Mouse (Mus musculus) C2C12 (cell line): ENCODE results near the gene P3h2. TPM values are rescaled to one million over a fixed set of nuclear protein-coding genes. Genes with fewer than 3 reads are reported as not detected.

ENCODE experiments used
- H3K27me3 ChIP-seq: one replicate; pipeline ENCODE4 v1.6.1; 2011; ENCODE audit not compliant: control insufficient read depth, insufficient read depth, insufficient read length
- H3K36me3 ChIP-seq: one replicate; pipeline ENCODE4 v1.6.1; 2011; ENCODE audit not compliant: control insufficient read depth, insufficient read depth
- H3K4me3 ChIP-seq: one replicate; pipeline ENCODE4 v1.5.1; 2011; ENCODE audit warnings: mild to moderate bottlenecking, control low read depth; ENCODE audit not compliant: poor library complexity, insufficient read depth, severe bottlenecking
- H3K79me2 ChIP-seq: one replicate; pipeline ENCODE4 v1.6.1; 2011; ENCODE audit not compliant: control insufficient read depth, insufficient read depth
- H3K79me3 ChIP-seq: one replicate; pipeline ENCODE4 v1.6.1; 2011; ENCODE audit warnings: low read depth, control low read depth
- H3ac ChIP-seq: one replicate; pipeline ENCODE3; 2011; ENCODE audit warnings: low read depth; ENCODE audit not compliant: control insufficient read depth, insufficient read length
- CEBPB ChIP-seq: IDR thresholded peaks from one replicate; pipeline ENCODE4 v1.6.1; 2011; ENCODE audit warnings: low read depth, mild to moderate bottlenecking, control low read depth, moderate library complexity
- CTCF ChIP-seq: IDR thresholded peaks from one replicate; pipeline ENCODE4 v1.5.1; 2011; ENCODE audit not compliant: control insufficient read depth, insufficient read depth, insufficient read length
- FOSL1 ChIP-seq: IDR thresholded peaks from one replicate; pipeline ENCODE4 v1.8.0; 2011; ENCODE audit warnings: mild to moderate bottlenecking, low read length; ENCODE audit not compliant: poor library complexity, insufficient read depth, severe bottlenecking
- MAX ChIP-seq: IDR thresholded peaks from one replicate; pipeline ENCODE4 v1.6.1; 2011; ENCODE audit warnings: mild to moderate bottlenecking, control low read depth
- MYOD1 ChIP-seq: IDR thresholded peaks from one replicate; pipeline ENCODE4 v1.6.1; 2011; ENCODE audit warnings: low read depth; ENCODE audit not compliant: control insufficient read depth, insufficient read length
- MYOG ChIP-seq: IDR thresholded peaks from one replicate; pipeline ENCODE4 v1.6.1; 2011; ENCODE audit not compliant: control insufficient read depth, insufficient read length; ENCODE audit errors: extremely low read depth
- USF1 ChIP-seq: IDR thresholded peaks from one replicate; pipeline ENCODE4 v1.6.1; 2011; ENCODE audit warnings: low read depth, mild to moderate bottlenecking, control low read depth, moderate library complexity
- polyA plus RNA-seq: library from polyadenylated mRNA; unstranded; fragments of >200 nt; fragmentation: generic; extraction: Trizol; gene quantifications from one replicate; pipeline ENCODE4 v1.2.1, GENCODE M21; 2012; ENCODE audit warnings: missing spikeins

P3h2 gene
- polyA plus RNA-seq, 1 experiment, result 1.1 TPM

DNA sequence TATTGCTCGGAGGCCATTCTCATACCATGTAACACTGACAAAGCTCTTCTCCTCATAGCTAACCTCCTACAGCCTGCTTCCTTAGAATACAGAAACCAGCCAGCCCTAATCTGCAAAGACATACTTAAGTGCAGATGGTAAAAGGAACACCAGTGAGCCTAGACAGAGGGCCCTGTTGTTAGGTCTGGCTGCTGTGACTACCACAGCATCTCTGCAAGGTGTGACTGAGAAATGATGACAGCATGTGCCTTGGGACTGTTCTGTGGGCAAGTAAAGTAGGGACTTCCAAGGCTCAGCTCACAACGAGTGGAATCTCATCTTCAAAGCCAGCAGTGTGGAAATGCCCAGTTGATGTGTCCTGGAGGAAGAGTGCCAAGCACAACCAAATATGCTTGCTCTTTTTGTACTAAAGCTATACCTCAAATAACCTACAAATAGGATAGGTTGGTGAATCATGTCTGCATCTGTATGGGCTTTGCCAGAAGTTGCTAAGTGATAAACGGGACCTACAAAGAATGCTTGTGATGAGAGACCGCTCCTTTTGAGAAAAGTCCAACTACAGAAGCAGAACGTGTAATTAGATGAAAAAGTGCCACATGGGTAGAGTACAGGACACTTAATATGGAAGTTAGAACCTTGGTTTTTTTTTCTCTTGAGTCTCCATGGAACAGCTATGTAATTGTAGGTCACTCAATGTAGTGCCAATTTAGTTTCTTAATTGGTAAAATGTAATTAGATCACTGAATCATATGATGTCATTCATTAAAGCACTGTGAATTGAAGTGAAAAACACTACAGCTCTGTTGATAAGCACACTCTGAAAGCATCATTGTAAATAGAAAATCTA, 45.1 kb downstream of the P3h2 start:
- H3K79me2 ChIP-seq, result no peaks in the 10 kb centered on the region
- H3K36me3 ChIP-seq, result no peaks in the 10 kb centered on the region
- no peak overlapping the region for H3K4me3 ChIP-seq
- H3ac ChIP-seq, result no peak overlapping the region
- H3K79me3 ChIP-seq, result no peaks in the 10 kb centered on the region
- no peaks in the 10 kb centered on the region for H3K27me3 ChIP-seq
- no peak for TF ChIP-seq MYOG
- TF ChIP-seq CEBPB, result no peak
- no peak for TF ChIP-seq MYOD1
- TF ChIP-seq CTCF, result no peak

GRCm38 (mm10) chr16:26053631-26054030, 52.0 kb downstream of the P3h2 start:
- Histone ChIP-seq H3K4me3 (no peak overlapping the region), H3K79me2 (no peaks in the 10 kb centered on the region), H3ac (no peak overlapping the region), H3K36me3 (no peaks in the 10 kb centered on the region), H3K79me3 (no peaks in the 10 kb centered on the region), H3K27me3 (no peaks in the 10 kb centered on the region)
- no peak for TF ChIP-seq CEBPB
- no peak for TF ChIP-seq MYOD1
- TF ChIP-seq CTCF, result no peak
- no peak for TF ChIP-seq USF1
- no peak for TF ChIP-seq MYOG
- no peak for TF ChIP-seq FOSL1
- no peak for TF ChIP-seq MAX

- Histone ChIP-seq H3K27me3 (no peaks in the 10 kb centered on the region), H3ac (no peak overlapping the region), H3K4me3 (no peak overlapping the region), H3K79me2 (no peaks in the 10 kb centered on the region), H3K79me3 (no peaks in the 10 kb centered on the region), H3K36me3 (no peaks in the 10 kb centered on the region)
- TF ChIP-seq CTCF (no peak), MYOG (no peak), CEBPB (no peak), MYOD1 (no peak), USF1 (no peak), FOSL1 (no peak), MAX (no peak)
These were observed 56.0 kb downstream of the P3h2 start for GRCm38 (mm10) chr16:26049393-26050087.

- Histone ChIP-seq H3K4me3 (no peak overlapping the region), H3K36me3 (no peaks in the 10 kb centered on the region), H3K79me2 (no peaks in the 10 kb centered on the region), H3K79me3 (no peaks in the 10 kb centered on the region), H3ac (no peak overlapping the region), H3K27me3 (no peaks in the 10 kb centered on the region)
- no peak for TF ChIP-seq CEBPB
- no peak for TF ChIP-seq USF1
- no peak for TF ChIP-seq MYOD1
- no peak for TF ChIP-seq MYOG
- TF ChIP-seq FOSL1, result no peak
- no peak for TF ChIP-seq MAX
- TF ChIP-seq CTCF, result no peak
These were observed 57.7 kb downstream of the P3h2 start for GRCm38 (mm10) chr16:26047870-26048269.

DNA sequence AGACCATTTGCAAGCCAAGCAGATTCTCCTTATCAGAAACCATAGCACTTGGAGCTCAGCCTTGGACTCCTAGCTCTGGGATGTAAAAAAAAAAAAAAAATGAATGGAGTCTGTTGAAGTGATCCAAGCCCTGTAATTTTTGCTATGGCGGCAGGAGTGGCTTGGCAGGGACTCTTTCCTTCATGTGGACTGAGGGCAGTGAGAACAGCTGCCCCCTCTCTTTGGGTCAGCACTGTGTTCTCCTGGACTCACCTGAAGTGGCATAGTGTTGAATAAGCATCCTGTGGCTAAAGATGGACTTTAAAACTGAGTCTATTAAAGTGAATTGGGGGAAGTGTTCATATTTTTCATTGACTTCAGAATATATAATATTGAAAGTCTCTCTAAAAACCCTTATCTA, 58.2 kb downstream of the P3h2 start:
- Histone ChIP-seq H3ac (no peak overlapping the region), H3K4me3 (no peak overlapping the region), H3K79me2 (no peaks in the 10 kb centered on the region), H3K79me3 (no peaks in the 10 kb centered on the region), H3K36me3 (no peaks in the 10 kb centered on the region), H3K27me3 (no peaks in the 10 kb centered on the region)
- TF ChIP-seq MAX, result no peak
- TF ChIP-seq FOSL1, result no peak
- TF ChIP-seq CEBPB, result no peak
- TF ChIP-seq MYOD1, result no peak
- no peak for TF ChIP-seq MYOG
- TF ChIP-seq CTCF, result no peak
- TF ChIP-seq USF1, result no peak
